Mouse (Mus musculus): ENCODE measurements at regions not wholly inside any gene's neighbourhood (a gene's known extent, or its start where the extent isn't known, plus 50 kb on each side); places are given as distances from the start of the nearest gene placed in this dataset.

DNA sequence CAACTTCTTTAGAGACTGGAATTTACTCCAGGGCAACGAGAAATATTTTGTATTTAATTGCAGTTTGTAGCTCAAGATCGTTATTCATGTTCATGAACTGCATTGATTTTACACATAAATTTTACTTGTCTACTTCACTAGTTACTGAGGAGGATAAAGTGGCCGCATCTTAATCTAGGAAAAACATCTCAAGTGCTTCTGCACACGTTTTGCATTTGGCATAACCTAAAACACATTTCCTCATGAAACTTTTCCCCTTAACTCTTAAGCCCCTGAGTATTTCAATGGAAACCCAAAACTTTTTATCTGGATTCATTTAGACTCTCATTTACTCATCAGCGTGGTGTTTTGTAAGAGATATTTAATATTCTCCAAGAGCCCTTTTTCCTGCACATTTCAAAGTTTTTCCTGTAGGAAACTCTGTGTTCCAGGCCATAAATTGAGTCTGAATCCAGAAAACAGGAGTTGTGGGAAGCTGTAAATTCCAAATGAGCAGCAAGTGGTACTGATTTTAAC, 144.5 kb upstream of the Inhba start:
- no peak overlapping the region for H3K4me2 ChIP-seq
- H3K27ac ChIP-seq (replicated peaks): no peak overlapping the region
- no peak overlapping the region for H3K4me3 ChIP-seq (replicated peaks)
- ATAC-seq (ENCODE audit: insufficient read depth): no peak
- H3K9me3 ChIP-seq (replicated peaks): no peaks in the 10 kb centered on the region
- H3K27me3 ChIP-seq: no peaks in the 10 kb centered on the region
- H3K4me1 ChIP-seq (replicated peaks): no peaks in the 10 kb centered on the region
- H3K36me3 ChIP-seq (replicated peaks): no peaks in the 10 kb centered on the region
- WGBS (ENCODE audit: insufficient replicate concordance): 45% methylated on average over 5 of the region's 5 CpGs
- no peak overlapping the region for H3K9ac ChIP-seq

DNA sequence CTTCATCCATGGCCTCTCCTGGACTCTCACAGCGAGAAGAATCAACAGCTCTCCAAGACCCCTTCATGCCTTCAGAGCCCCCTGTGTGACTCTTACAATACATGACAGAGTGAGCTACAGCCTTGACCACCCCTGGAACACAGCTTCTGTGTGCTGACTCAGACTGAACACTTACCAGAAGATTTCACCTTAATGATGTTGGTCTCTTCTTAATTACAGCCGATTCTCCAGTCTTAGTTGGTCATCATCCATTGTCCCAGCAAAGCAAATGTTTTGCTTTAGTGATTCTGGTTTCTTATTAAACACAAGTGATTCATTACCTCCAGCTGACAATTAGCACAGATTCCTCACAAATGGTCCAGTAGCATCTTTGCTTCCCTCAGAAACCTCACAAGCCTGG, 134.0 kb upstream of the Inhba start:
- Histone ChIP-seq H3K9ac (no peak overlapping the region), H3K4me3 (replicated peaks) (no peak overlapping the region), H3K4me2 (no peak overlapping the region), H3K9me3 (replicated peaks) (no peaks in the 10 kb centered on the region), H3K4me1 (replicated peaks) (no peaks in the 10 kb centered on the region), H3K27ac (replicated peaks) (no peak overlapping the region), H3K36me3 (replicated peaks) (no peaks in the 10 kb centered on the region), H3K27me3 (no peaks in the 10 kb centered on the region)
- WGBS (ENCODE audit: insufficient replicate concordance): 49% methylated on average over 2 of the region's 2 CpGs
- ATAC-seq (ENCODE audit: insufficient read depth): no peak

GRCm38 (mm10) chr13:15879576-15879975, 132.1 kb upstream of the Inhba start:
- Histone ChIP-seq H3K9ac (no peak overlapping the region), H3K27ac (replicated peaks) (no peak overlapping the region), H3K27me3 (no peaks in the 10 kb centered on the region), H3K4me1 (replicated peaks) (no peaks in the 10 kb centered on the region), H3K9me3 (replicated peaks) (no peaks in the 10 kb centered on the region), H3K36me3 (replicated peaks) (no peaks in the 10 kb centered on the region), H3K4me3 (replicated peaks) (no peak overlapping the region), H3K4me2 (no peak overlapping the region)
- ATAC-seq (ENCODE audit: insufficient read depth): no peak

DNA sequence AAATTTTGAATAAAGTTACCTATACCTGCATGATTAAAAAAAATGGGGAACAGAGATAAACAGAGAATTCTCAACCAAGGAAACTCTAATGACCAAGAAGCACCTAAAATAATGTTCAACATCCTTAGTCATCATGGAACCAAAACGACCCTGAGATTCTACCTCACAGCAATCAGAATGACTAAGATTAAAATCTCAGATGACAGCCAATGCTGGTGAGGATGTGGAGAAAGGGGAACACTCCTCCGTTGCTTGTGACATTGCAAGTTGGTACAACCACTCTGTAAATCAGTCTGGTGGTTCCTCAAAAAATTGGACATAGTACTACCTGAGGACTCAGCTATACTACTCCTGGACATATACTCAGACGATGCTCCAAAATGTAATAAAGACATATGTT, 120.9 kb upstream of the Inhba start:
- Histone ChIP-seq H3K4me2 (no peak overlapping the region), H3K4me3 (replicated peaks) (no peak overlapping the region), H3K27ac (replicated peaks) (no peak overlapping the region), H3K36me3 (replicated peaks) (no peaks in the 10 kb centered on the region), H3K9me3 (replicated peaks) (no peaks in the 10 kb centered on the region), H3K27me3 (no peaks in the 10 kb centered on the region), H3K4me1 (replicated peaks) (no peaks in the 10 kb centered on the region), H3K9ac (no peak overlapping the region)
- WGBS (ENCODE audit: insufficient replicate concordance): 38% methylated on average over 3 of the region's 3 CpGs
- no peak for ATAC-seq (ENCODE audit: insufficient read depth)

- ATAC-seq (ENCODE audit: insufficient read depth): no peak
- Histone ChIP-seq H3K4me1 (replicated peaks) (no peaks in the 10 kb centered on the region), H3K27me3 (no peaks in the 10 kb centered on the region), H3K4me3 (replicated peaks) (no peak overlapping the region), H3K9ac (no peak overlapping the region), H3K4me2 (no peak overlapping the region), H3K36me3 (replicated peaks) (no peaks in the 10 kb centered on the region), H3K27ac (replicated peaks) (no peak overlapping the region), H3K9me3 (replicated peaks) (no peaks in the 10 kb centered on the region)
These were observed 120.2 kb upstream of the Inhba start for GRCm38 (mm10) chr13:15891403-15891802.

DNA sequence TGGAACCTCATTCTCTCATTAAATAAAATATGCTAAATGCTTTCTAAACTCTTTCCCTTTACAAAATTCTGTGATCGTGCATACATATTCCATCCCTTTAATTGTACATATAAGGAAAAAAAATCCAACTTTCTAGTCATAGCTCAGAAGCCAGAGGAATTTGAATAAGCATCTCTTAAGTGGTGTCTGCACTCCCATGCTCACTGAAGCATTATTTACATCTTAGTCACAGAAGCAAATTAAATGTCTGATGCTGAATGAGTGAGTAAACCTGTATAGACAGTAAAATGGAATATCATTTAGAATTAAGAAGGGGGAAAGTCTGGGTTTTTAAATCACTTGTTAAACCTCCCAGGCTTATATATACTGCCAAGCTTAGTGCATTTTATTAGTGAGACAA, 113.5 kb upstream of the Inhba start:
- H3K4me2 ChIP-seq: no peak overlapping the region
- H3K4me1 ChIP-seq (replicated peaks): no peaks in the 10 kb centered on the region
- H3K27ac ChIP-seq (replicated peaks): no peak overlapping the region
- no peak overlapping the region for H3K9ac ChIP-seq
- no peaks in the 10 kb centered on the region for H3K9me3 ChIP-seq (replicated peaks)
- H3K27me3 ChIP-seq: no peaks in the 10 kb centered on the region
- ATAC-seq (ENCODE audit: insufficient read depth): no peak
- no peaks in the 10 kb centered on the region for H3K36me3 ChIP-seq (replicated peaks)
- no peak overlapping the region for H3K4me3 ChIP-seq (replicated peaks)
- WGBS (ENCODE audit: insufficient replicate concordance): 61% methylated on average over 1 of the region's 1 CpGs

DNA sequence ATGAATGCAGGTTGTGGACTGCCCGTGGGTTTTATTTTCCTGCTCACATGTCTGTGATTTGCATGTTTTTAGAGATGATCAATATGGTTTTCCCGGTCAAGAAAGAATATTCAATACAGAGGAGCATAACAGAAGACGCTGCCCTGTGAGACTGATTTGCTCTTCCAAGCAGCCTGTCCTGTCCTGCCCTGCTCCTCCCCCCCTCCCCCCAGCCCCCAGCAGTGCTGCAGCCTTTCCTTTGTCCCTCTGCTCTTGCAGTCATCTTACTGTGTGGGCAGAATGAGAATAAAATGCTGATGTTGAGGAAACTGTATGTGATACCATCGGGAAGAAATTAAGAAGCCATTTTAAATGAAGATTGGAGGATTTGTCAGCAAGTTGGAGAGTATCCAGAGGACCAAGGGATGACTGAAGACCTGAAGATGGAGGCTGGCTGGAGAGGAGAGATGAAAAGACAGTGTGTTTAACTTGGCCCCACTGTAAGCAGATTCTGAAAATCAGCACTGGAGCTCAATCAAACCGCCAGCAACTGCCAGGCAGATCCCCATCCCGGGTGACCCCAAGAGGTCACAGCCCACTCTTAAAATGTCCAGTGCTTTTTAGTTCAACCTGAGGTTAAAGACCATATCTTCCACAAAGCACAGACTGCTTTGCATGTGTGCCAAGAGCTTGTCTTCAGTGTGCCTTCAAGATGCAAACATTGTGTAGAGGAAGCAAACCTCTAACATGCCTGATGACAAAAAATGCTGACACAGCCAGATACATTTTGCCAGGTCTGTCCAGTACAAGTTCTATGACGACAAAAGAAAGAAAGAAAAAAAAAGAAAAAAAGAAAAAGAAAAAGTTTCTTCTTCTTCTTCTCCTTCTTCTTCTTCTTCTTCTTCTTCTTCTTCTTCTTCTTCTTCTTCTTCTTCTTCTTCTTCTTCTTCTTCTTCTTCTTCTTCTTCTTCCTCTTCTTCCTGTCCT, 109.7 kb upstream of the Inhba start:
- Histone ChIP-seq H3K27ac (replicated peaks) (no peak overlapping the region), H3K36me3 (replicated peaks) (no peaks in the 10 kb centered on the region), H3K9me3 (replicated peaks) (no peaks in the 10 kb centered on the region), H3K4me2 (no peak overlapping the region), H3K4me3 (replicated peaks) (no peak overlapping the region), H3K27me3 (no peaks in the 10 kb centered on the region), H3K9ac (no peak overlapping the region), H3K4me1 (replicated peaks) (no peaks in the 10 kb centered on the region)
- no peak for ATAC-seq (ENCODE audit: insufficient read depth)
- 33% methylated on average over 7 of the region's 7 CpGs for WGBS (ENCODE audit: insufficient replicate concordance)

- no peaks in the 10 kb centered on the region for H3K9me3 ChIP-seq (replicated peaks)
- no peaks in the 10 kb centered on the region for H3K36me3 ChIP-seq (replicated peaks)
- no peak overlapping the region for H3K9ac ChIP-seq
- WGBS (ENCODE audit: insufficient replicate concordance): 39% methylated on average over 1 of the region's 1 CpGs
- H3K27ac ChIP-seq (replicated peaks): no peak overlapping the region
- no peaks in the 10 kb centered on the region for H3K27me3 ChIP-seq
- ATAC-seq (ENCODE audit: insufficient read depth): no peak
- no peaks in the 10 kb centered on the region for H3K4me1 ChIP-seq (replicated peaks)
- H3K4me3 ChIP-seq (replicated peaks): no peak overlapping the region
- no peak overlapping the region for H3K4me2 ChIP-seq
These were observed 103.8 kb upstream of the Inhba start for GRCm38 (mm10) chr13:15907806-15908205.

DNA sequence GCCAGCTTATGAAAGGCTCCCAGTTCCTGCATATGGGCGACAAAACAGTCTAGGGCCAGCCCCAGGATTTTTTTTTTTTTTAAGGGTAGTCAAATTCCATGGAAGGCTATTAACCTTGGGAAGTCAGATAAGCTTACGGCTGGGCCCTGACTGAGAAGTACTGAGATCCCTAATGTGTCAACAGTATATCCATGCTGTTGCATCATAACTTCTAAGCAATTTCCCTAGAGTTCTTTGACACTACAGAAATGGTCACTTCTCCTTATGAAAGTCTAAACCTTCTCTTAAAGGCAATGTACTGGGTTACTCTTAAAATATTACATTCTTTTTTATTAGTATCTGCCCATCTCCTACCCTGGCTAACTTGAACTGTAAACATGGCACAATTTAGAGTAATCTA, 101.1 kb upstream of the Inhba start:
- H3K27ac ChIP-seq (replicated peaks): no peak overlapping the region
- H3K36me3 ChIP-seq (replicated peaks): no peaks in the 10 kb centered on the region
- no peak overlapping the region for H3K4me2 ChIP-seq
- H3K9ac ChIP-seq: no peak overlapping the region
- H3K27me3 ChIP-seq: no peaks in the 10 kb centered on the region
- no peaks in the 10 kb centered on the region for H3K9me3 ChIP-seq (replicated peaks)
- no peaks in the 10 kb centered on the region for H3K4me1 ChIP-seq (replicated peaks)
- WGBS (ENCODE audit: insufficient replicate concordance): 65% methylated on average over 2 of the region's 2 CpGs
- no peak overlapping the region for H3K4me3 ChIP-seq (replicated peaks)
- ATAC-seq (ENCODE audit: insufficient read depth): no peak

GRCm38 (mm10) chr13:15911263-15911662, 100.4 kb upstream of the Inhba start:
- H3K4me2 ChIP-seq: no peak overlapping the region
- no peak overlapping the region for H3K27ac ChIP-seq (replicated peaks)
- H3K36me3 ChIP-seq (replicated peaks): no peaks in the 10 kb centered on the region
- H3K27me3 ChIP-seq: no peaks in the 10 kb centered on the region
- no peak overlapping the region for H3K9ac ChIP-seq
- no peak overlapping the region for H3K4me3 ChIP-seq (replicated peaks)
- 59% methylated on average over 1 of the region's 1 CpGs for WGBS (ENCODE audit: insufficient replicate concordance)
- H3K4me1 ChIP-seq (replicated peaks): no peaks in the 10 kb centered on the region
- ATAC-seq (ENCODE audit: insufficient read depth): no peak
- H3K9me3 ChIP-seq (replicated peaks): no peaks in the 10 kb centered on the region

GRCm38 (mm10) chr13:15914270-15914669, 97.4 kb upstream of the Inhba start:
- H3K27ac ChIP-seq (replicated peaks): no peak overlapping the region
- no peaks in the 10 kb centered on the region for H3K36me3 ChIP-seq (replicated peaks)
- no peaks in the 10 kb centered on the region for H3K27me3 ChIP-seq
- no peak overlapping the region for H3K4me2 ChIP-seq
- 57% methylated on average over 1 of the region's 1 CpGs for WGBS (ENCODE audit: insufficient replicate concordance)
- H3K9me3 ChIP-seq (replicated peaks): no peaks in the 10 kb centered on the region
- no peaks in the 10 kb centered on the region for H3K4me1 ChIP-seq (replicated peaks)
- no peak overlapping the region for H3K4me3 ChIP-seq (replicated peaks)
- no peak for ATAC-seq (ENCODE audit: insufficient read depth)
- H3K9ac ChIP-seq: no peak overlapping the region

- H3K27ac ChIP-seq (replicated peaks): no peak overlapping the region
- H3K4me1 ChIP-seq (replicated peaks): no peaks in the 10 kb centered on the region
- no peak overlapping the region for H3K9ac ChIP-seq
- H3K9me3 ChIP-seq (replicated peaks): no peaks in the 10 kb centered on the region
- H3K4me2 ChIP-seq: no peak overlapping the region
- ATAC-seq (ENCODE audit: insufficient read depth): 0 out of 2 replicates have a peak, but pooled peaks have one; percentile 22
- WGBS (ENCODE audit: insufficient replicate concordance): 53% methylated on average over 3 of the region's 3 CpGs
- no peaks in the 10 kb centered on the region for H3K27me3 ChIP-seq
- no peak overlapping the region for H3K4me3 ChIP-seq (replicated peaks)
- H3K36me3 ChIP-seq (replicated peaks): no peaks in the 10 kb centered on the region
These were observed 81.8 kb upstream of the Inhba start for GRCm38 (mm10) chr13:15929890-15930289.

Measured in liver, embryonic 15.5 days (tissue).